Mouse (Mus musculus) liver (tissue): ENCODE results near the gene Dytn.
"Not testable (repeated sequence)": the region's sequence is repeated elsewhere in the genome, so short reads cannot be mapped to it uniquely, and the experiment has no call there.

Experiments used
- DNase-seq: peaks from one replicate; pipeline ENCODE4 v3.0.0-alpha.2; 2020; ENCODE audit warnings: mixed read lengths

Gene Dytn

DNA sequence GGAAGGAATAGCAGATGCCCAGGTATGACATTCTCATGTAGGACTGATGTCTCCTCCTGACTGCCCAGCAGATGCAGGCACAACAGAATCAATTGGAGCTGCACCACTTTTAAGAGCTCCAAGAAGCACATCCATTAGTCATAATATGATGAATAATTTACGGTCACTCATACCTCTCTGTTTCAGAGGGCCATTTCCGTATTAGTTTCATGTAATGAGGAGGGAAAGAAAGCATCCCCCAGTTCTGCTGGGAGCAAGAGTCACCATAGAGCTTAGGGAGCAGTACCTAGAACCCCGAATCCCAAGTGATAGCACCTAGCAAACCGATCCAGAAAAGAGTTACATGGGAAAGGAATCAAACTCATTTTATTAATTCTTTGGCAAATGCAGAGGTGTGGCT, at the start of gene Dytn:
TSS of gene Dytn (minus strand) at position 101 of the 400 bp plus-strand sequence.
- no peak for DNase-seq

- peak; percentile 80 for DNase-seq
Observed at GRCm38 (mm10) chr1:63730240-63730771, 43.6 kb upstream of the Dytn start, which contains the start of the genes Mdh1b and Fastkd2. TSS of gene Mdh1b (minus strand) at chr1:63730318. TSS of gene Fastkd2 (plus strand) at chr1:63730614.

DNA sequence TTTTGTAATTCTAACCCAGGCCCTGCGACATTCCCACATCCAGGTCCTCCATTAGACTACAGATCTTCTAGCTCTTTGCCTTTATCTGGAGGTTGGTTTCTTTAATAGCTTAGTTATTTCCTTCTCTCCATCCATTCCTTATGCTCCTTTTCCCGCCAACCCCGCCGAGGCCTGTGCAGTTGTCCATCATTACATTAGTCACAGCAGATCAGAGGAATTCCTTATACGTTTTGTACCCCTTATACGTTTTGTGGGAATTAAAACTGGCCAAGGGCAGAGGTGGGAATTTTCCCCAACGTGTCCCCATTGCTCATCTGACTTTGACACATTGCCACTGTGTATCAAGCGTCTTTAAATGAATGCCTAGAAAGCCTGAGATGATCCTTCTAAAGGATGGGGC, 43.1 kb upstream of the Dytn start:
- no peak for DNase-seq

GRCm38 (mm10) chr1:63720161-63720560, 33.4 kb upstream of the Dytn start:
- DNase-seq, result no peak

GRCm38 (mm10) chr1:63708876-63709275, 22.1 kb upstream of the Dytn start:
- no peak for DNase-seq

DNA sequence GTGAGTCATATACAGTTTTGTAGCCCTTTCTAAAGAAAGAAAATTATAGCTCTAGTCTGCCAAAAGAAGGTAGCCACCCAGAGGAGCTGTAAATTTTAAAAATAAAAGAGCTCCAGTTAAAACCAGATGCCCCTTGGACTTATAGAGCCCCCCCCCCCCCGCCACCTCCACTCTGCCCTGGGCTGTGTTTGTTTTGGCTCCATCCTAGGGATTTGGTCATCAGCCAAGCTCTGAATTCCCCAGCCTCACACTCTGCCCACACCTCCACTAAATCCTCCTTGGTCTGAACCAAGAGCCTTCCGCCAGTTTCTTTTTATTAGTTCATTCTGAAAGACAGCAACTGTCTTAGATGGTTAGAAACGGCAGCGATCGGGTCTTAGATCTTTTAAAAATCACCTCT, 19.0 kb upstream of the Dytn start:
- peak; percentile 20 for DNase-seq

DNA sequence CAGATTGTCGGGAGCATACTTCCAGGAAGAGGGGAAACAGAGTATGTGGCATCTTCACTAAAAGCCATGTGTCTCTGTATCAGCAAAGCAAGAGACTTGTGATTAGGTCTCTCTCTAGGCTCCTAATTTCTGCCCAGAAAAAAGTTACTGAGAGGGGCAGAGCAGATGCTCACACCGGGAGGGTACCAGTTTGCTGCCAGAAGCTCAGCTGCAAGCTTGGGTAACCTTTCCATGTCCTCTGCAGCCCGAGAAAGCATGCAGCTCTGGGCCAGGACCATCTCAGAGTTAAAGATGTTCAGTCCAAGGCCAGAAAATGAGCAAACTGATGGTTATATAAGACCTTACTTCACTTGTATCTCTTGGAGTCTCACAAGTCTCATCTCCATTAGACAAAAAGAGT, 10.1 kb upstream of the Dytn start:
- DNase-seq, result no peak

DNA sequence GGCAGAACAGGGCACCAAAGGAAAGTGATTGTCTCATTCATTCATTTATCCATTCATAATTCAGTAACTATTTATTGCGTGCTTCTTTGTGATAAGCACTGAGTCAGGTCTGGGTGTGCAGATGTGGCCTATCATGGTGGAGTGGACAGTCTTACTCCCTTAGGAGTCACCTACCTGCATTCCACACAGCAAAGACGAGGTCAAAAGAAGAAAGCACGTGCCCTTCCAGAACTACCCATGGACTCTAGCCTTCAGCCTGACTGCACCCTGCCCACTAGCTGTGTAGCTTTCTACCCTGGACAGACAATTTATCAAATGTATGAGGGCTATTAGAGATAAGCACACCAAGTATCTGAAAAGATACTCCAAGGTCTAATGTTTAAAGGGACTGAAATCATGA, 10.8 kb downstream of the Dytn start:
- DNase-seq, result no peak

DNA sequence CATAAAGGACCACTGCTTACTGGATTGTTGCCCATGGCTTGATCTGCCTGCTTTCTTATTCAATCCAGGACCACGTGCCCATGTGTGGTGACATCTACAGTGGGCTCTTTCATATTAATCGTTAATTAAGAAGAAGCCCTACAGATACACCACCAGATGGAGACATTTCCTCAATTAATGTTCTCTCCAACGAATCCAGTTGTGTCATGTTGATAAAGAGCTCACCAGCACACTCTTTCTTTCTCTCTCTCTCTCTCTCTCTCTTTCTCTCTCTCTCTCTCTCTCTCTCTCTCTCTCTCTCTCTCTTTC, 17.9 kb downstream of the Dytn start:
- DNase-seq, result no peak

GRCm38 (mm10) chr1:63667949-63668851, 18.5 kb downstream of the Dytn start:
- no peak for DNase-seq

DNA sequence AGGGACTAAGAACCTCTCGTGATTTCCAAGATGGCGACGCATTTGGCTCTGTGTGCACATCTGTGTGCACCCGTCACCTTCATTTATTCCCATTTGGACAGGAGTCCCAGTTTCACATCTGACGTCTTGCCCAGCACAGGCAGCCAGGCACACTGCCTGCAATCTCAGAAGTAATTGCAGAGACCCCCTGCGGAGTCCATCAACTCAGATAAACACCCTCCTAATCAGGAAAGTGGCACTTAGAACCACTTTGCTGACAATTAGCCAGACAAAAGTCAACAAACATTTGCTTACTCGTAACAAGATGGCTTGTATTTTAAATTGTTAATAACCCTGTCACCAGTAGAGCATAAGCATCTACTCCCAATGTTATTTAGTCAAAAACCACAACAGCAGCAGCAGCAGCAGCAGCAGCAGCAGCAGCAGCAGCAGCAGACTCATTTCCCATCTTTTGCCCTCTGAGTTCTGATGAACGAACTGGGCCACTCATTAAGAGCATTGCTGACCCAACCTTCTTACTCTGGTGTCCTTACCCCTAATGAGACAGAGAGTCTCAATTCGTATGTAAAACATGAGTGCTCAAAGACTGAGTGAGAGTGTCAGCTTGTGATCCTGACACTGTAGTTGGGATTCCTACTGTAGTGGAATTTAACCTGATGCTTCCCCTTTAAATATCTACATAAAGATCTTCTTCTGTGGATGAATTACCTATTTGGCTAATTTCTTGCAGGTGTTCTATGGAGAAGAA, 19.4 kb downstream of the Dytn start:
- no peak for DNase-seq

- DNase-seq, result no peak
Observed at GRCm38 (mm10) chr1:63666089-63666488, 20.6 kb downstream of the Dytn start.

DNA sequence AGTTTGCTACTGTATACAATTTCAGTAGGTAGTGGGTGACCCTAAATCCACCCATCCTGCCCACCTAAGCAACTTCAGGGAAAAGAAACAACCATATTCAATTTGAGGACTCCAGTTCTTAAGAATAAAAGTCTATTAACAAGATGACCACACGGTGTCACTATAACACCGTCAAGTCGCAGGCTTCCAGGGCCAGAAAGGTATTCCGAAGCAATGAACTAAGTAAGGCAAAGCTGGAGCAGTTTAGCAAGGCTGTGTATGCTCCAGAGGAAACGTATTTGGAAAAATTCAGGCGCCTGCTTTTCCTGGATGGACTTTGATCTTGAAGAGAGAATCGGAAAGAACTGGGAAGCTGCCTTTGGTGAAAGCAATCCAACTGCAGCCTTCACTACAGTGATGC, 27.1 kb downstream of the Dytn start:
- DNase-seq, result peak; percentile 10

DNA sequence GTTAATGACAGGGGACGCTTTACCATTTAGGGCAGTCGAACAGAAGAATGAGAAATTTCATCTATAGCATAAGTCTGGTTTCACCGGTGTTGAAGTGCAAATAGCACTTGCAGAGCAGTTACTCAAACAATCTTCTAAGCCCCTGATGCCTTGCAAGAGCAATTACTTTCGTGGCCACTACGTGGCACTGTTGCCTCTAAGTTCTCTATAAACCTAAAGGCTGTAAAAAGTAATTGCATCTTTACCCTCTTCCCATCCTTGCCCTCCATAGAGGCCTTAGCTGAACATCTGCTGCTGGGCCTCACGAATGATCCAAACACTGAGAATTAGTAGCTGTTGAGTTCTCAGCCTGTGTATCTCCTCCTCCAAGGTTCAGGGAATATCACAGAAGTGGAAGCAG, 28.7 kb downstream of the Dytn start:
- DNase-seq, result peak; percentile 42

- DNase-seq, result no peak
Observed at GRCm38 (mm10) chr1:63639921-63640320, 46.8 kb downstream of the Dytn start.

DNA sequence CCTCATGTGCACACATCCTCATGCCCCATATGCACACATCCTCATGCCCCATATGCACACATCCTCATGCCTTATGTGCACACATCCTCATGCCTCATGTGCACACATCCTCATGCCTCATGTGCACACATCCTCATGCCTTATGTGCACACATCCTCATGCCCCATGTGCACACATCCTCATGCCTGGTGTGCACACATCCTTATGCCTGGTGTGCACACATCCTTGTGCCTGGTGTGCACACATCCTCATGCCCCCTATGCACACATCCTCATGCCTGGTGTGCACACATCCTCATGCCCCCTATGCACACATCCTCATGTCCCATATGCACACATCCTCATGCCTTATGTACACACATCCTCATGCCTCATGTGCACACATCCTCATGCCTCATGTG, 56.3 kb downstream of the Dytn start:
- not testable (repeated sequence) for DNase-seq

DNA sequence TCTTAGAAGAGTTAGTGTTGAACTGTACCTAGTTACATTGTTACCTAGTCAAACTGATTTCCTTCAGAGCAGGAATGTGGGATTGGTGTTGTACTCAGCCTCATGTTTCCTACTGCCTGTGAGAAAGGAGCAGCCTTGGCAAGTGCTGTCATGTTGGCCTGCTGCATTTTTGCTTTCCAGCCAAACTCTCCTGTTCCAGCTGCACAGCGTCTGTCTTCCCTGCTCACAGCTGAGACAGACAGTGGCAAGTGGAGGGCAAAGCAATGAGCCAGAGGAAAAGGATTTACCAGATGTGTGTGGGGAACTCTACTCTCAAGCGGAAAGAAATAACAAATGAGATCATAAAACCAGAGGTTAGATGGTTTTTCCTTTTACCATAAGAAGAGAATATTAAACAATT, 58.5 kb downstream of the Dytn start:
- no peak for DNase-seq

GRCm38 (mm10) chr1:63615668-63616067, 71.1 kb downstream of the Dytn start, which contains the start of gene Gm39653:
TSS of gene Gm39653 (plus strand) at chr1:63615968.
- no peak for DNase-seq

- DNase-seq, result peak; percentile 38
Observed at GRCm38 (mm10) chr1:63614594-63614993, 72.1 kb downstream of the Dytn start.

GRCm38 (mm10) chr1:63609613-63610012, 77.1 kb downstream of the Dytn start:
- no peak for DNase-seq

DNA sequence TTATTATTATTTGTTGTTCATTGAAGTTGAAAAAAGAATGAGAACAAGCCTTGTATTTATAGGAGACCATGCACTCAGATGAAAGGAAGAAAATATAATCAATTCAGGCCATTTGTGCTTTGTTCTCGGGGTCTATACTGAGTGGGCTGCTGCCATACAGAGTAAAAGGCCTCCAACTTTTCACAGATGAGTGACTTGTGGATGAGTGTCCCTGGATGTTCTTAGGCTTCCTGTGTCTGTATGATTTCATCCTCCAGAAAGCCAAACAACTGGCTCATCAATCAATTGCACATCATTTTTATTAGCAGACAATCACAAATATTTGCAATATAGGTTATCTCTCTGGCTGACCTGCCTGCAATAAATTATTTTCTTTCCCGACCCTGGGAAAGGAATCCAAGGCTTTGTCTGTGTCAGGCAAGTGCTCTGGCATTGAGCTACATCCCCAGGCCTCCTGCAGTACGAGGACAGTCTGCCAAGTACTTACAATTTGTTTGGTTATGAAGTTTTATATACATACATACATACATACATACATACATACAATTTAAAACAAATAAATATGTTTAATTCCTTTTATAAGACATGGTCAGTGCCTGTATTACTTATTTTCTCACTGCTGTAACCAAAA, 82.7 kb downstream of the Dytn start:
- no peak for DNase-seq

DNA sequence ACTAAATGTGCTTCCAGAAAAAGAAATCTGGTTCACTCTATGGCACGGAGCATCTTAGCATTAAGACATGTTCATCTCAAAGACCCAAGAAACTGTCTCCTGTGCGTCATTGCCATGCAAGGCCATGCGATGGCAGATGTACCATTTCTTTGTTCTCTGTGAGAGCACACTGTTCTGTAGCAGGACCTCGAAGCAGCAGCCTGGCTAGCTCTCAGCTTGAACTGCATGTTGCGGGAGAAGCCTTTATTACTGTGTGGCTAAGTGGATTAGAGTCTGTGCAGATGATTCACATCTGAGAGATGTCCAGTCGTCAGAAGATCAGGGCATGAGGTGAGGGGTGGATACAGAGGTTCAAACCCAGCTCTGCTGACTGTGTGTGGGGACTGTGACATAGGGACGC, 99.9 kb downstream of the Dytn start:
- DNase-seq, result no peak

- DNase-seq, result no peak
Observed at GRCm38 (mm10) chr1:63579153-63579552, 107.6 kb downstream of the Dytn start.
